Mouse (Mus musculus) CH12.LX (cell line): ENCODE data around the gene St8sia1. TPM values are rescaled to one million over a fixed set of nuclear protein-coding genes. Genes with fewer than 3 reads are reported as not detected.

Experiments
- DNase-seq: peaks from one replicate; pipeline ENCODE4 v3.0.0-alpha.2; 2013; ENCODE audit errors: extremely low read depth
- H3K27ac ChIP-seq: 2 replicates; pipeline ENCODE4 v1.5.1; 2012; ENCODE audit warnings: low read depth, mild to moderate bottlenecking, control low read depth, moderate library complexity; ENCODE audit not compliant: insufficient read depth
- H3K27me3 ChIP-seq: replicated peaks from 2 replicates; pipeline ENCODE3; 2012; ENCODE audit warnings: inconsistent platforms
- H3K36me3 ChIP-seq, 2 experiments: replicated peaks in 1 of 2; 2 replicates each; pipeline versions ENCODE3 to v1.6.1; 2012; ENCODE audit warnings: inconsistent platforms in 1 of 2, low read length in 1 of 2, mild to moderate bottlenecking in 1 of 2, mixed read lengths in 1 of 2, moderate library complexity in 1 of 2; ENCODE audit not compliant: control insufficient read depth in 1 of 2, insufficient read depth in 1 of 2
- H3K4me1 ChIP-seq, 2 experiments: 2 replicates each; pipeline ENCODE4 v1.6.1; 2012; ENCODE audit warnings: inconsistent platforms in 1 of 2, moderate library complexity in 1 of 2; ENCODE audit not compliant: insufficient read depth in 2 of 2, control insufficient read depth in 1 of 2
- H3K4me2 ChIP-seq: 2 replicates; pipeline ENCODE4 v1.6.1; 2012; ENCODE audit warnings: low read depth, mild to moderate bottlenecking, control low read depth; ENCODE audit not compliant: poor library complexity, insufficient read depth, severe bottlenecking
- H3K4me3 ChIP-seq, 3 experiments: fragments of 150-350 bp in 1 of 3; sonication (generic) in 1 of 3; replicated peaks in 1 of 3; 2 replicates each; pipeline versions ENCODE3 to v1.5.1; 2011 to 2012; ENCODE audit warnings: low read depth in 2 of 3, low read length in 2 of 3, mild to moderate bottlenecking in 2 of 3, moderate library complexity in 2 of 3, control low read depth in 1 of 3, improper control_type of control experiment in 1 of 3, inconsistent platforms in 1 of 3, mixed read lengths in 1 of 3; ENCODE audit not compliant: poor library complexity in 1 of 3
- H3K79me2 ChIP-seq: replicated peaks from 2 replicates; pipeline ENCODE4 v1.6.1; 2012; ENCODE audit warnings: mild to moderate bottlenecking, moderate library complexity; ENCODE audit not compliant: control insufficient read depth, poor library complexity, insufficient read depth, severe bottlenecking; ENCODE audit errors: extremely low read depth
- H3K9ac ChIP-seq: 2 replicates; pipeline ENCODE4 v1.6.1; 2012; ENCODE audit warnings: low read depth, mild to moderate bottlenecking, control low read depth, moderate library complexity; ENCODE audit not compliant: insufficient read depth
- H3K9me3 ChIP-seq: replicated peaks from 2 replicates; pipeline ENCODE3; 2012; ENCODE audit warnings: low read length, inconsistent platforms, mixed read lengths
- CHD2 ChIP-seq: IDR thresholded peaks from 2 replicates; pipeline ENCODE4 v1.6.1; 2011; ENCODE audit warnings: low read length, improper control_type of control experiment
- CTCF ChIP-seq, 2 experiments: IDR thresholded peaks in 1 of 2; conservative IDR thresholded peaks in 1 of 2; 2 replicates each; pipeline ENCODE4 v1.5.1; 2011 to 2012; ENCODE audit warnings: low read depth in 2 of 2, low read length in 2 of 2, improper control_type of control experiment in 1 of 2, inconsistent platforms in 1 of 2, mild to moderate bottlenecking in 1 of 2, moderate library complexity in 1 of 2
- ELF1 ChIP-seq: IDR thresholded peaks from 2 replicates; pipeline ENCODE4 v1.6.1; 2014; ENCODE audit warnings: low read depth, mild to moderate bottlenecking, inconsistent platforms, low read length, improper control_type of control experiment
- EP300 ChIP-seq: IDR thresholded peaks from 2 replicates; pipeline ENCODE4 v1.6.1; 2011; ENCODE audit warnings: low read length, improper control_type of control experiment
- ETS1 ChIP-seq: conservative IDR thresholded peaks from 2 replicates; pipeline ENCODE4 v1.6.1; 2012; ENCODE audit warnings: low read depth, mild to moderate bottlenecking, inconsistent platforms, low read length, improper control_type of control experiment, moderate library complexity
- GABPA ChIP-seq: IDR thresholded peaks from 2 replicates; pipeline ENCODE4 v1.6.1; 2012; ENCODE audit warnings: low read depth, low read length, improper control_type of control experiment, inconsistent platforms; ENCODE audit not compliant: insufficient replicate concordance
- HCFC1 ChIP-seq: IDR thresholded peaks from 2 replicates; pipeline ENCODE4 v1.6.1; 2012; ENCODE audit warnings: low read depth, mild to moderate bottlenecking, inconsistent platforms, low read length, improper control_type of control experiment
- JUN ChIP-seq: IDR thresholded peaks from 2 replicates; pipeline ENCODE4 v1.6.1; 2011; ENCODE audit warnings: low read depth, mild to moderate bottlenecking, low read length, improper control_type of control experiment, moderate library complexity; ENCODE audit not compliant: insufficient read depth
- JUND ChIP-seq: conservative IDR thresholded peaks from 2 replicates; pipeline ENCODE4 v1.6.1; 2011; ENCODE audit warnings: low read depth, low read length, improper control_type of control experiment
- MAFK ChIP-seq: IDR thresholded peaks from 2 replicates; pipeline ENCODE4 v1.6.1; 2011; ENCODE audit warnings: low read length, improper control_type of control experiment; ENCODE audit not compliant: insufficient replicate concordance
- MAZ ChIP-seq: IDR thresholded peaks from 2 replicates; pipeline ENCODE4 v1.6.1; 2012; ENCODE audit warnings: low read depth, mild to moderate bottlenecking, inconsistent platforms, low read length, improper control_type of control experiment, moderate library complexity
- POLR2A ChIP-seq: IDR thresholded peaks from 2 replicates; pipeline ENCODE4 v1.6.1; 2011; ENCODE audit warnings: low read depth, mild to moderate bottlenecking, improper control_type of control experiment, low read length
- POLR2AphosphoS2 ChIP-seq: IDR thresholded peaks from 2 replicates; pipeline ENCODE4 v1.6.1; 2011; ENCODE audit warnings: low read depth, low read length, improper control_type of control experiment
- SMC3 ChIP-seq: IDR thresholded peaks from 2 replicates; pipeline ENCODE4 v1.6.1; 2011; ENCODE audit warnings: low read depth, low read length, improper control_type of control experiment
- TCF12 ChIP-seq: IDR thresholded peaks from 2 replicates; pipeline ENCODE4 v1.6.1; 2014; ENCODE audit warnings: low read depth, mild to moderate bottlenecking, inconsistent platforms, low read length, improper control_type of control experiment
- ZNF384 ChIP-seq: IDR thresholded peaks from 2 replicates; pipeline ENCODE4 v1.6.1; 2012; ENCODE audit warnings: low read depth, low read length, improper control_type of control experiment, inconsistent platforms
- dilution Hi-C: fragments of 300-500 bp; cut with MboI; formaldehyde crosslinking; loops from 2 replicates; pipeline ENCODE4 v1.14.3; 2020; ENCODE audit warnings: low sequenced_read_pairs; ENCODE audit not compliant: extremely low pct_unique_long_range_greater_than_20kb, extremely low pct_ligation_motif_present
- in situ Hi-C: fragments of 300-500 bp; cut with MboI; formaldehyde crosslinking; loops from 3 replicates; pipeline ENCODE4 v1.14.3; 2019; ENCODE audit warnings: low sequenced_read_pairs, low pct_ligation_motif_present, low pct_unique_long_range_greater_than_20kb, mixed read lengths
- polyA plus RNA-seq: library from polyadenylated mRNA; unstranded; fragments of >175 nt; gene quantifications from 2 replicates; pipeline ENCODE4 v1.2.1, GENCODE M21; 2012; ENCODE audit warnings: low read depth; ENCODE audit not compliant: insufficient read length
- total RNA-seq, 2 experiments: library from RNA; depleted of rRNA; stranded (reverse); fragments of 300-350 nt in 1 of 2; fragments of >200 nt in 1 of 2; gene quantifications; 2 replicates each; pipeline ENCODE4 v1.2.3; 2012 to 2014

The St8sia1 gene
- total and polyA plus RNA-seq, 3 experiments: 0.13 to 0.51 (median 0.20) TPM

GRCm38 (mm10) chr6:142860396-142860795 lies 103.9 kb downstream of the St8sia1 start:
- TF ChIP-seq GABPA: no peak
- TF ChIP-seq POLR2AphosphoS2: no peak
- TF ChIP-seq JUND: no peak
- TF ChIP-seq TCF12: no peak
- no peak for TF ChIP-seq CHD2
- TF ChIP-seq MAZ: no peak
- TF ChIP-seq CTCF (conservative IDR thresholded peaks at IDR 0.05 in 1 of 2, IDR thresholded peaks at IDR 0.05 in 1 of 2; ENCODE audit: low read depth in 2 of 2, low read length in 2 of 2): no peak
- no peak for DNase-seq
- Histone ChIP-seq H3K9me3 (no peaks in the 10 kb centered on the region), H3K4me2 (no peak overlapping the region), H3K27me3 (no peaks in the 10 kb centered on the region), H3K4me1 (peaks cover 10 to 33% of the 10 kb centered on the region in 2 experiments), H3K9ac (no peak overlapping the region), H3K79me2 (no peaks in the 10 kb centered on the region), H3K36me3 (no peaks in the 10 kb centered on the region), H3K4me3 (no peak overlapping the region), H3K27ac (no peak overlapping the region)
- dilution Hi-C loops: no loop called here
- in situ Hi-C loops: loop anchor here (25.0 kb wide), 1 partner anchor 102 kb away; the partner anchor contains the start of gene St8sia1

- no peaks in the 10 kb centered on the region for H3K27me3 ChIP-seq
- H3K4me2 ChIP-seq: no peak overlapping the region
- no peak for TF ChIP-seq SMC3
- no peak for TF ChIP-seq POLR2A
- no peak for TF ChIP-seq CHD2
- TF ChIP-seq ZNF384: no peak
- TF ChIP-seq HCFC1: no peak
- no peak for TF ChIP-seq EP300
- TF ChIP-seq MAZ: no peak
- TF ChIP-seq ETS1: no peak
- no peak for TF ChIP-seq POLR2AphosphoS2
- TF ChIP-seq JUN: no peak
- TF ChIP-seq JUND: no peak
- no peak for TF ChIP-seq ELF1
- no peak for TF ChIP-seq MAFK
- no peak for TF ChIP-seq CTCF (conservative IDR thresholded peaks at IDR 0.05 in 1 of 2, IDR thresholded peaks at IDR 0.05 in 1 of 2; ENCODE audit: low read depth in 2 of 2, low read length in 2 of 2)
- in situ Hi-C loops: loop anchor here (25.0 kb wide), 1 partner anchor 102 kb away; the partner anchor contains the start of gene St8sia1
- DNase-seq: no peak
- H3K9ac ChIP-seq: no peak overlapping the region
- H3K4me3 ChIP-seq: no peak overlapping the region
- H3K27ac ChIP-seq: no peak overlapping the region
- H3K79me2 ChIP-seq: no peaks in the 10 kb centered on the region
- peaks cover 10 to 29% of the 10 kb centered on the region in 2 experiments for H3K4me1 ChIP-seq
- H3K36me3 ChIP-seq: no peaks in the 10 kb centered on the region
- H3K9me3 ChIP-seq: no peaks in the 10 kb centered on the region
- dilution Hi-C loops: no loop called here
Observed at GRCm38 (mm10) chr6:142859946-142860345, 104.3 kb downstream of the St8sia1 start.
